Mouse (Mus musculus) thymus, postnatal 0 days (tissue): ENCODE results near the gene B3gnt3. TPM values are rescaled to one million over a fixed set of nuclear protein-coding genes. Genes with fewer than 3 reads are reported as not detected.
"Not testable (repeated sequence)": the region's sequence is repeated elsewhere in the genome, so short reads cannot be mapped to it uniquely, and the experiment has no call there.

Source experiments
- DNase-seq: peaks from one replicate; pipeline ENCODE4 v3.0.0-alpha.2; 2015; ENCODE audit warnings: low spot score
- polyA plus RNA-seq: library from polyadenylated mRNA; unstranded; fragments of >200 nt; fragmentation: Nextera tagmentation; extraction: Ambion mirVana; gene quantifications from 2 replicates; pipeline ENCODE4 v1.2.1, GENCODE M21; 2015

The B3gnt3 gene
- polyA plus RNA-seq, result 2.1 and 2.7 TPM in 2 replicates

DNA sequence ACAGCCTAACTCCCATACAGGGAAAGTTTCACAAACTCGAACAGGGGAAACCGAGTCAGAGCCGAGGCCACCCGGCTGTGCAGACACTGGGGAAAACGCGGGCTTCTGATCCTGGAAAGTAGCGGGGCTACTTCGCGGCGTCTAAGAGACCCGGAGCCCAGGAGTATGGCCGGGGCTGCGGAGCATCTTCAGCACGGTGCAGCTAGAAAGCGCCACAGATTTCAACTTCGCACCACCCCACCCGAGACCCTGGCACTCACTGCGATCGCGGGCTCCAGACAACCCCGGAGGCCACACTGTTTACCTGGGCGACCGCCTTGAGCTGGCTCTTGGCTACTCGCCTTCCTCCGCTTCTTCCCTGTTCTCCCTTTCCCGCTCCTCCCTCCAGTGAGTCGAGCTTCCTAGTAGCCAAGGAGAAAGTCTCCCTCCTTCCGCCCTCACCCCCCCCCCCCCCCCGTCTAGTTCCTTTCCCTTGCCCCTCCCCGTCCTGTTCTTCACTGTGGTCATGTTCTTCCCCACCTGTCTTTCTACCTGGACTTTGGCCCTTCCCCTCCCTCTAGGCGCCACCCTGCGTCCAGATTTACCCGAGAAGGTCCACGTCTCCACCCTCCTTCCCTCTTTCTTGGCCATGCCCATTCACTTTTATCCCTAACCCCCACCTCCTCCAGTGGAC, at the start of gene B3gnt3:
Gene B3gnt3 (minus strand): TSS at position 376 of the 673 bp plus-strand sequence.
- DNase-seq, result no peak

DNA sequence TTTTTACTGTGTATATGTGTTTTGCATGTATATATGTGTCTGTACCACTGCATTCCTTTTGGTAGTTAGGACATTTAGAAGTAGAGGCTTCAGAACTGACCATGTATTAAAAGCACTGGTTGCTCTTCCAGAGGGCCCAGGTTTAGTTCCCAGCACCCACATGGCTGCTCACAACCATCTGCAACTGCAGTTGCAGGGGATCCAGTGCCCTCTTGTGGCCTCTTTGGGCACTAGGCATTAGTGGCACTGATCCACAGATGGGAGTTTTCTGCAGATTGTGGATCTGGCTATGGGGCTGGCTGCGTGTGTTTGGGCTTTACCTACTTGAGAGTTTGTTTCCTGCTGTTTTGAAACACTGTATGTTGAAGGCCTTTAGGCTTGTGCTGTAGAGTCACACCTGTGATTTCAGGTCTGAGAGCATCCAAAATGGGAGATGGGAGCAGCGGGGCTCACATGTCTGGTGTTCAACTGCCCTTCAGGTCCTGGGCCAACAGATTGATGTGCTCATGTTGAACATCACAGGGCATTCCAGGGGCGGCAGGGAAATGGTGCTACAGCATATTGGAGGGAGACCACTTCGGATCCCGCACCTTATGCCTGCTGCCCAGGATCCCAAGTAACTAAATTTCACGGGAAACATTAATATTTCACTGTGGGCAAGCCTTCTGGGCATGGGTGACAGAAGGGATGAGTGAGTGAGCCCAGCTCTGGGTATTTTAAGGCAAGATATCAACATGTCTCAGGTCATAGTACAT, 47.9 kb upstream of the B3gnt3 start:
- DNase-seq, result not testable (repeated sequence)

GRCm38 (mm10) chr8:71747082-71747481, 45.5 kb upstream of the B3gnt3 start:
- not testable (repeated sequence) for DNase-seq

DNA sequence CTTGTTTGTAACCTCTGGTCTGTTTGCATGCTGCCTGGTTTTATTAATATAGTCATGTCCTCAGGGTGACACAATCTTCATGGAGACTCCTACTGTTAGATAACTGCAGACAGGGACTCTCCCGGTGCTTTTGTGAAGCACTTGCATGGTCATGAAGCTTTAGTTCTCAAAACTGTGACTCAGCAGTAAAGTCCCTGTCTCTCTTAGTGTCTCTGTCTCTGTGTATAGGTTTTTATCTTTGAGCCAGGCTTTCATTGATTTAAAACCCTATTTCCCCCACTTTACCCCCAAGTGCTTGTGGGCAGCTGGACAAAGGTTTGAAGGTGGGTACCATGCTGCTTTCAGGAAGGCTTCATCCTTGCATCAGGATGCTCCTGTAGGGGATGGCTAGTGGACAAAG, 43.7 kb upstream of the B3gnt3 start:
- DNase-seq, result no peak

GRCm38 (mm10) chr8:71742783-71743182, 41.2 kb upstream of the B3gnt3 start:
- no peak for DNase-seq

- DNase-seq, result peak; percentile 39
These were observed 40.1 kb upstream of the B3gnt3 start for GRCm38 (mm10) chr8:71741687-71742114.

- no peak for DNase-seq
These were observed 39.6 kb upstream of the B3gnt3 start for GRCm38 (mm10) chr8:71741226-71741625.

- not testable (repeated sequence) for DNase-seq
These were observed 36.7 kb upstream of the B3gnt3 start for GRCm38 (mm10) chr8:71738316-71738715.

DNA sequence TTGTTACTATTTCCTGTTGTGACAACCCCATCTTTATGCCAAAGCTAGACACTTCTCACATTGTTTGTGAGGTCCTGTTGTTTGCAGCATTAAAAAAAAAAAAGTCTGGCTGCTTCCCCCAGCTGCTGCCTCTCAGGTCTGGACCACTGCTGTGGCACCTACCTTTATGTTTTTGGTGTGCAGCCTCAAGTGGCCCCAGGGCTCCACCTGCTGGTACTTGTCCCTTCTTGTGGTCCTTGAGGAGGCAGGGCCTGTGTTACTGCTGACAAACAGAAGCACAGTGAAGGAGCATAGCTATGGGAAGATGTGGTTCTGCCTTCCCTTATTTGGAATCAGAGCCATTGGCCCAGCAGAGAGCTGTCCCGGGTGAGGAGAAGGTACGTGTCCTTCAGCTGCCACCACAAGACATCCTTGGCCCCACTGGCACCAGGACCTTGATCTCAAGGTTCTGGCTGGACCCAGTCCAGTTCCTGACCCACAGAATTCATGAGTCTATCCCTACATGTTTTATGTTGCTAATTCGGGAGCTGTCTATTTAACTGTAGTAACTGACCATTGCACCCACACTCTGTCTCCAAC, 30.2 kb upstream of the B3gnt3 start:
- peak; percentile 79 for DNase-seq

DNA sequence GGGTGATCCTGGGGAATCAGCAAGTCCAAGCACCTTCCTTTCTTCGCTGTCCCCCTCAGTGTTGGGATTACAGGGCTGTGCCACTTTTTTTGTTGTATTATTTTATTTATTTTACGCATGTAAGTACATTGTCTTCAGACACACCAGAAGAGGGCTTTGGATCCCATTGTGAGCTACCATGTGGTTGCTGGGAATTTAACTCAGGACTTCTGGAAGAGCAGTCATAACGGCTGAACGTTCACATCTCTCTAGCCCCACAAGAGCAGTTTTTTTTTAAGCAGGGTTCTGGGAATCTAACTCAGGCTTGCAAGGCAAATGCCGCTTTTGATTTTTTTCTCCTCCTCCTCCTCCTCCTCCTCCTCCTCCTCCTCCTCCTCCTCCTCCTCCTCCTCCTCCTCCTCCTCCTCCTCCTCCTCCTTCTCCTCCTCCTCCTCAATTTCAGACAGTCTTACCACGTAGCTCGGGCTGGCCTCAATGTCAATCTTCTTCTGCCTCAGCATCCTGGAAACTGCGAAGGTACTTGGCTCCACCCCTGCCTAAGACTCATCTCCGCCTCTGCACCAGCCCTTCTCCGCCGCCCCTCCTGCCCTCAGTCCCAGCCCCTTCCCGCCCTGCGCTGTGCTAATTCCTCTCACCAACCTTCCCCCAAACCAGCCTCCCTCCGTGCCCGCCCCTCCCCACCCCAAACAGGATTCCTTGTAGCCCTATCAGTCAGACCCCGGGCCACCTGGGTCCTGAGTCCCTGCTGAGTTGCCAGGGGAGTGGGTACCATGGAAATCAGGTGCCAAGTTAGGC, 27.4 kb upstream of the B3gnt3 start:
- peak; percentile 63 for DNase-seq

DNA sequence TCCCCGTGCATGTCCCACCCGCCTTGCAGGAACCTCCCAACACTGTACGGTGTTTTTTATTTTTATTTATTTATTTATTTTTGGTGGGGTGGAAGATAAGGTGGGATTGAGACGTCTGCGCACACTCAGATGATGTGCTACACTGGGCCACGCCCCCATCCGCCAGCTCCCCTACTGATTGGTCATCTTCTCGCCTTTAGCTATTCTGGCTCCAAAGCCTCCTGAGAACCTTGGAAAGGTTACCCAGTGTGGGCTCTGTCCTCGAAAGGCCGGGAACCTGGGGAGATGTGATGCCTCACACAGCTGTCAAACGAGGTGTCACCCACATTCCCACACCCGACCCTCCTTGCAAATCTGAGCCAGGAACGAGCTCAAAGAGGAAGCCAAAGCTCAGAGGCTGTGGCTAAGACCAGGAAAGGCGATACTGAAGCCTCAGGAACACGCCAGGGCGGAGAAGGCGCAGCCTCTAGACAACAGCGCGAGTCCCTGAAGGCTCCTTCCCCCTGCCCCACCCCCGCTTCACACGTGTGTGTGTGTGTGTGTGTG, 26.7 kb upstream of the B3gnt3 start:
- peak; percentile 36 for DNase-seq

DNA sequence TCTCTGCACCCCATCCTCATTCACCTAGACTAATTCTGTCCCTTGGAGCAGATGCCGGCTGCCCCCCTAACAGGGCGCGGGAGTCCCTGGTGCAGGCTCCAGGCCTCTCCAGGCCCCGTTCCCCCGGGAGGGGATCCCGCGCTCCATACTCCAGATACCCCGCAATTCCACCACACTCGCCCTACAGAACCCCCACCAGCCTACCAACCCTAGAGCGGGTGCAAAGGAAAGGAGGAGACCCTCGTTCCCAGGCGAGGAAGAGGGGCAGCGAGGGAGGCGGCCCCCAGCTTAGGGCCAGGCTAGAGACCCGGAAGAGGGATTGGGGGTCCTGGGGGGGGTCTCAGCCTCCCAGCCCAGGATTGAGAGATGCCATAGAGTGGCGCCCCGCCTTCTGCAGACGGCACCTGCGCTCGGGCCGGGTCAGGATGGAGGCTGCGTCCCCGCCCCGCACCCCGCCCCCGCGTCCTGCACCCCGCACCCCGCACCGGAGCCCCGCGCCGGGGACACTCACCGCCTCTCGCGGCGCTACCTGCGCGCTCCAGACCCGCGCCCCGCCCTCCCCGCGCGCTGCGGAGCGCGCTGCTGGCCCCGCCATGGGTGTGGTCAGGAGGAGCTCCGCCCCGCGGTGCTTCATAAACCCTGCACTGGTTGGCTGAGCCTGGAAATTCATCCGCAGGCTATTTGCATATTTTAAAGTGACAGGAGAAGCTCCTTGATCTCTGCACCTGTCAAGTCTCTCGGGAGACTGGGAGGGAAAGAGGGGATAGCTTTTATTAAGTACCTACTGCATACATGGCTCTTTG, 23.7 kb upstream of the B3gnt3 start, which contains the start of gene Fcho1:
Gene Fcho1 (minus strand): TSS at position 595 of the 803 bp plus-strand sequence.
- DNase-seq, result peak; percentile 96

GRCm38 (mm10) chr8:71724389-71724788, 22.8 kb upstream of the B3gnt3 start:
- no peak for DNase-seq

DNA sequence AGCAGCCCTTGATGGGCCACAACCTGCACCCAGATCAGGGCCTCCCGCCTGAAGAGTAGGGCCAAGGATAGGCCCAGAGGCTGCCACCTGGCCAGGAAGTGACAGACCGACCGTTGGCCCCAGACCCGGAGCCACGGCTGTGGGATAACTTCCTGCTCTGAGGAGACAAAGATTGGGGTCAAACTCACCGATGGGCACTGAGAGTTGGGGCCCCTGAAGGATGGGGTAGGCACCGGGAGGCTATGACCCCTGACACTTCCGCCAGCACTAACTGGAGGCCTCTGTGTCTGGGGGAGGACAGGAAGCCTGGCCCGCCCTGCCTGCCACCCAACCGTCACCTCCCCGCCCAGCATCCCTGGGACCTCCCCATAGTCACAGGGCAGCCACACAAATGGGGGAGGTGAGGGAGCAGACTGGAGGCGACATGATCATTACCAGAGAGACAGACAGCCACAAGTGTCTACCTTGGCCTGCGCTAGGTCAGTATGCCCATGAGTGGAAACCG, 21.5 kb upstream of the B3gnt3 start:
- DNase-seq, result peak; percentile 88

GRCm38 (mm10) chr8:71719928-71720457, 18.4 kb upstream of the B3gnt3 start:
- peak; percentile 77 for DNase-seq

- DNase-seq, result no peak
These were observed 17.6 kb upstream of the B3gnt3 start for GRCm38 (mm10) chr8:71719218-71719617.

- no peak for DNase-seq
These were observed 16.7 kb upstream of the B3gnt3 start for GRCm38 (mm10) chr8:71718252-71718651.

DNA sequence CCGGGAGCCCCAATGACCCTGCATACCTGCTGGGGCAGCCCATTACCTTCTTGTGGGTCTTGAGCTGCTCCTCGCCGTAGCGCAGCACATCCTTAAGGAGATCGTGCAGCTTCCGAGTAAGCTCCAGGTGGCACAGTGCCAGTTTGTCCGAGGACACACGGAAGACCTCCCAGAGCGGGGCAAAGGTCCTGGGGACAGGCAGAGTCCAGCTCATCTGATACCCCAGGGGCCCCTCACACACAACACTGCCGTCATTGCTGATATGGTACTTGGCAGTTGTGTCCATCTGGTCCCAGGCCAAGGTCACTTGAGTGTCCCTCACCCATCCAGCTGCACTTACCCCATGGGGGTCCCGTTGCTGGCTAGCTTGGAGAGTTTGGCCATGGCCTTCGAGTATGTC, 15.5 kb upstream of the B3gnt3 start:
- DNase-seq, result no peak

- no peak for DNase-seq
These were observed 15.0 kb upstream of the B3gnt3 start for GRCm38 (mm10) chr8:71716561-71717053.

- no peak for DNase-seq
These were observed 13.9 kb upstream of the B3gnt3 start for GRCm38 (mm10) chr8:71715531-71715930.
